ENCODE assay signal across 8 mouse cellular contexts in genomic region chr6:122391725-122392667, GRCm38 (mm10). TPM values are rescaled to one million over a fixed set of nuclear protein-coding genes. Genes with fewer than 3 reads are reported as not detected.
DNase-seq lines count a peak whose midpoint lies in the region; TF ChIP-seq lines count a peak whose summit lies in the region.

No protein-coding gene starts in this region.

- TF ChIP-seq CTCF in left cerebral cortex, adult 2 months (IDR thresholded peaks at IDR 0.05): peak; percentile 86

- DNase-seq in adrenal gland, adult (ENCODE audit: inconsistent age in 2 of 2, low spot score in 1 of 2): peak; percentile 58 to 84
- DNase-seq in embryo, embryonic 10 days (ENCODE audit: low spot score): peak; percentile 90
- DNase-seq in gastrocnemius, postnatal 10 days: peak; percentile 65
- DNase-seq in hindlimb bud, embryonic 11.5 days (ENCODE audit: extremely low spot score, low read depth, low spot score): peak; percentile 68
- peak; percentile 71 to 82 for DNase-seq in left cerebral cortex, adult 2 months (ENCODE audit: extremely low spot score in 1 of 2, low spot score in 2 of 2)
- peak; percentile 70 to 81 for DNase-seq in lung, postnatal 4 days
- peak; percentile 82 to 84 for DNase-seq in right cerebral cortex, adult 2 months (ENCODE audit: low spot score in 2 of 2)
- DNase-seq in urinary bladder, postnatal 25 days (ENCODE audit: low spot score): peak; percentile 69

- intact Hi-C loops in left cerebral cortex, adult 2 months (cut with DNase I): loop anchor here (1.0 to 5.0 kb wide), 3 partner anchors 53 to 830 kb away; no protein-coding TSS in a partner anchor

- no peak overlapping the region for H3K27ac ChIP-seq in left cerebral cortex, adult 2 months

- H3K4me3 ChIP-seq in left cerebral cortex, adult 2 months: no peak overlapping the region

RNA-seq across cellular contexts. Expression of gene Phc1, which starts 51.6 kb away (rescaled TPM):
- total RNA-seq in gastrocnemius, postnatal 10 days (2021): 10 to 100 TPM; 13.1 to 13.8 TPM
- 10 to 100 TPM; 57.9 to 64.0 TPM for total RNA-seq in left cerebral cortex, adult 2 months (2021)
